Mouse (Mus musculus) left cerebral cortex, adult 11 months (tissue): ENCODE measurements at regions not wholly inside any gene's neighbourhood (a gene's known extent, or its start where the extent isn't known, plus 50 kb on each side); places are given as distances from the start of the nearest gene placed in this dataset.

Experiments
- DNase-seq: peaks from one replicate; pipeline ENCODE4 v3.0.0; 2022; ENCODE audit warnings: low spot score

- peak; percentile 38 for DNase-seq
Measured at GRCm38 (mm10) chr7:134534821-134535220, 135.6 kb upstream of the Dock1 start.

GRCm38 (mm10) chr7:134541699-134542098 lies 128.8 kb upstream of the Dock1 start:
- DNase-seq: no peak

DNA sequence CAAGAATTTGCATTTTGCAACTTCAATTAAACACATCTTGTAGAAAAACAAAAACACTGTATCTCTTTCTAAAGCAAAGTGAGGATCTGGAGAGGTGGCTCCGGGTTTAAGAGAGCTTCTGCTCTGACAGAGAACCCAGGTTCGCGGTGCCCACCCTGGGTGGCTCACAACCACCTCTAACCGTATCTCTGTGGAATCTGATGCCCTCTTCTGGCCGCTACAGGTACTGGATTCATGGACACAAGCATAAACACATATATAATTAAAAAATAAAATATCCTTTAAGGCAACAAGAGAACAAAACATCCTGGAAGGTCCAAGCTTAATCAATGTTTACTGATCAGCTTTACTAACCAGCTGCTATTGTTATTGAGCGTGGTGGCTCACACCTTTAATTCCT lies 124.3 kb upstream of the Dock1 start:
- no peak for DNase-seq

DNA sequence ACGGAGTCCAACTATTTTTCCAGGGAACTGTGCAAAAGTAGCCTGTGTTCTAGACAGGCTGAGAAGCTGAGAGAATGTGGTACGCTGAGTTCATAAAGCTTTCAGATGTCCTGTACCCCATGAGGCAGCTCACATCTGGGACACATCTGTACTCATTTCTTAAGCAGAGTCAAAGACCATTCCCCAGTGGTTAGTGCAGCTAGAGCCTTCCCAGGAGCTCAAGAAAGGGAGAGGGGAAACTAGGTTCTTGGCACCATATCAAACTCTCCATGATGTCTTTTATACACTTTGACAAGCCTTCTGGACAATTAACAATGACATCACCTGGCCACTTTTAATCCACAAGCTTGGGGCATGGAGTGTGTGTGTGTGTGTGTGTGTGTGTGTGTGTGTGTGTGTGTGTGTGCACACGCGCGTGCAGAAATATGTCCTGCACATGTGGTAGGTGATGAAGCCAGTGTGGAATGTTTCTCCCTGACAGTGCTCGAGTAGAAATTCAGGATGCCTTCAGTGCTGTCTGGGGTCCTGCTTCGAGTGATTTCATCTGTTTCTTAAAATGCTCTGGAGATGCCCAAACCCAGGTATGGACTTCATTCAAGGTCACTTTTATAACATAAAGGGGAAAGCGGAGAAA lies 121.1 kb upstream of the Dock1 start:
- no peak for DNase-seq

GRCm38 (mm10) chr7:134550221-134550809 lies 120.1 kb upstream of the Dock1 start:
- peak; percentile 26 for DNase-seq

- no peak for DNase-seq
Measured at GRCm38 (mm10) chr7:134552051-134552451, 118.4 kb upstream of the Dock1 start.

- DNase-seq: no peak
Measured at GRCm38 (mm10) chr7:134556061-134556460, 114.4 kb upstream of the Dock1 start.

- DNase-seq: peak; percentile 57
Measured at GRCm38 (mm10) chr7:134566322-134566721, 104.1 kb upstream of the Dock1 start.

GRCm38 (mm10) chr7:134569247-134569646 lies 101.2 kb upstream of the Dock1 start:
- DNase-seq: no peak

DNA sequence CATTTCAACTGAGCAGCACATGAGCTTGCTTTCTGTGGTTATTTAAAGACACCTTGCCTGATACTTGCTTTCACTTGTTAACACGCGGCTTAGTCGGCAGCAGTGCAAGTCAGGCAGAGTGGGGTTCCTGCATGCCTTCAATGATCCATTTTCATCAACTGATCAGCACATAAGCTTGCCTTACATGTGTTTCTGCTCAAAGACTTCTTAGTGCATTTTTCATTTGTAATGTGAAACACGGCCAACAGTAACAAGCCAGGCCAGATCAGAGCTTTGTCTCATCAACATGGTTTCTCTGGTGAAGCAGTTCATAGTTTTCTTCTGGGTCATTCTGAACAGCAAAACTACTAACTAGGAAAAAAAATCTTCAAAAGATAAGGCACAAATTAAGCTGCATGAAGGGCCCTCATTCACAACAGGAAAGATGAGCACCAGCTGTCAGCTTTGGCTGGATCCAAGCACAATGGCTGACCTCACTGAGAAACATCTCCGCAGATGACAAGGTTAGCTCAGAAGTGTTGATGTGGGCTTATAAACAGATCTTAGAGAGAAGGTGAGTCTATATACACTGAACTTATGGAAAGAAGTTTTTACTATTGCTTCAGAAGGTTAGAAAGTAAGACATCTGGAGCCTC lies 100.2 kb upstream of the Dock1 start:
- DNase-seq: no peak

DNA sequence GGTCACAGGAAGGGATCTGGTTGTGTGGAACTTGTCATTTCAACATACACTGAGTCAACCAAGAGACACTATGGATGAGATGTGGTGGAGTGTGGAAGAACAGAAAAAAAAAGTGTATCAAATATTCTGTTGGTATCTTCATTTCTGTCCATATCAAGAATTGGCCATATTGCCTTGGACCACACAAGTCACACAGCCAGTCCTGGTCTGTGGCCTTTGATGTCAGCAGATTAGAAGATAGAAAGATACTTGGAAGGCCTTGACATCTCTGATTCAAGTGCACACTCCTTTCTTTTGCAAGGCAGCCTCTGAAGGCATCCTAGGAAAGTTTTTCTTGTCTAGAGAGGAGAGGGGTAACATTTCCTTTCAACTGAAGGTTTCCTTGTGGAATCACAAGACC lies 88.7 kb upstream of the Dock1 start:
- DNase-seq: no peak

GRCm38 (mm10) chr7:134585478-134585877 lies 85.0 kb upstream of the Dock1 start:
- DNase-seq: no peak

DNA sequence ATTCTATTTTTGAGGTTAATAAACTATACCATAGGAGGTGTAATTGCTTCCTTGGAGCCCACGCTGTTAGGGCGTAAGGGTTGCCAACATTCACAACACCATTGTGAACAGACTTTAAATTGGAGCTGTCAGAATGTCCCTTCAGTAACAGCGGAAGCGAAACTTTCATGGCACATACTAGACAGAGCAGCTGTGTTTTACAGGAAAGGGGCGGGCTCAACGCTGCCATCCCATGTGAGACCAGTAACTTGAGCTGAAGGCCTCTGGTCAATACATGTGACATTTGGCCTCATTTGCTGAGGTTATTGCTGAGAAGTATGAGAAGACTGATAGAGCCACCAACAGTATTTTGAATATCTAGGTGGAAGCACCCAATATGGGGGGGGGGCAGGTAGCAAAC lies 83.5 kb upstream of the Dock1 start:
- DNase-seq: no peak

DNA sequence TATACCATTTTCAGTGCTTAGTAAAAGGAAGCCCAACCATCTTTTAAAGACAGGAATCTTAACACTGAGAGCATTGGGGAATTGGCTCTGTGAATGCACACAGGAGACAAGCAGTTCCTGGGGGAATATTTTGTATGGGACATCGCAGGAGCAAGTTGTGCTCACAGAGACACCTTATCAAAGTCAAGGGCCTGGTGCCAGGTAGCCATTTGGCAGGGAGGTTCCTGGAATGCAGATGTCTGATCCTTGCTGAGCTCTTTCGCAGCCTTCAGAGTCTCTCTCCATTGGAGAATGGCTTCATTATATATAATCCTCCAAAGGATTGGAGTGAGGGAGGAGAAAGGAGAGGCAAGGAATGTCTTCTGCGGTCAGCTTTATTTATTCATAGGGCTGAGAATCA lies 62.6 kb upstream of the Dock1 start:
- DNase-seq: no peak

GRCm38 (mm10) chr7:134610159-134610558 lies 60.3 kb upstream of the Dock1 start:
- no peak for DNase-seq

DNA sequence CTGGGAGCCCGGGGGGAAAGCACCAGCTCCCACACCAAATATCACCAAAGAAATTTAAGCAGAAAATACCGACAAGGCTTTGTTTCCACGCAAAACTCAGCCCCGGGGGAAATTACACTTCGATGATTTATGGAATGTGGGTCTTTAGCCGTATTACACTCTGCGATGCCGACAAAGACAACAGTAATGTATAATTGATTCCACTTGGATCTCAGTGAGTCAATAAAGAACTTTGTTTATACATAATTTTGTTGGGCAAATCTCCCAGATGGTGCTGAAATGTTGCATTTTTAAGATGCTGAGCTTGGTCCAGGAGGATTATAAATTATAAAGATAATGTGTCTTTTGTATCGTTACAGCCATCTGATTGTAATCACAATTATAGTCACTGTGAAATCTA lies 59.1 kb upstream of the Dock1 start:
- DNase-seq: no peak

GRCm38 (mm10) chr7:134612175-134612633 lies 58.2 kb upstream of the Dock1 start:
- peak; percentile 18 for DNase-seq

- no peak for DNase-seq
Measured at GRCm38 (mm10) chr7:134619220-134619975, 51.1 kb upstream of the Dock1 start.

- DNase-seq: no peak
Measured at GRCm38 (mm10) chr7:134620006-134620405, 50.4 kb upstream of the Dock1 start.
